Mouse (Mus musculus): ENCODE measurements around the gene Gm9821. TPM values are rescaled to one million over a fixed set of nuclear protein-coding genes. Genes with fewer than 3 reads are reported as not detected.

Gm9821 gene
- polyA plus RNA-seq, 1 experiment from 2014 or later, result 1.0 TPM

DNA sequence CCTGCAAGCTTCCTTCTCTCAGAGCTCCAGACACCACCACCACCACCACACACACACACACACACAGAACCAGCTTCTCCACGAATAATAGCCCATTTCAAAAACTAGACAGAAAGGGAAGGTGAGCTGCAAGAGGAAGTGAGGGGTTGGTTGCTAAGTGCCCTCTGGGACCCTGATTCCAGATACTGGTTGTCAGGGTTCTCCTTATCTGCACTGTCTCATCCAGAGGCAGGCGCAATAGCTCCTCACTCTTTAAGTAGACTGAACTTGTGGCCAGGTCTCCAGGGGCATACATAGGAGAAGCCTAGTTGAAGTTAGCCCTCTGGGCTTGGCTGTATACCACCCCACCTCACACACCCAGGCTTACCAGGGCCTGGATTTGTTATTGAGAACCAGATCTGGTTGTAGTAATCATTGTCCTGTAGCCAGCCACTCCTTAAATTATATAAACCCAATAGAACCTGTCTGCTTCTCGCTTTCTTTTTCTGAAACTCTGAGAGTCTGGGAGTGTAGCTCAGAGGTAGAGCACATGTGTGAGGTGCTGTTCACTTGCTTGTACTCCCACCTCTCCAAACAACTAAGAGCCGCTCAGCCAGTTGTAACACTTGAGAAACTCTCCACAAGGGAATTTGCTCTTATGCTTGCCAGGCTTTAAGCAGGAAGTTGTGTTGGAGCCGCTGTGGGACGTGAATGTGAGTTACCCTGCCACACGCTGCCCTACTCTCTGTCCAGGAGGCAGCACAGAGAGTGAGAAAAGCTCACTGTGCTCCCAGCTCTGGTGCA lies 32.0 kb upstream of the Gm9821 start:
- no peak overlapping the region for H3K27ac ChIP-seq (ENCODE audit: low read length)
- H3K36me3 ChIP-seq (ENCODE audit: control insufficient read depth, insufficient read depth), result peaks cover 9% of the 10 kb centered on the region
- no peak overlapping the region for H3K4me2 ChIP-seq (ENCODE audit: low read depth, low read length)
- no peaks in the 10 kb centered on the region for H3K9me3 ChIP-seq (replicated peaks; ENCODE audit: control insufficient read depth, low read length)
- WGBS (ENCODE audit: insufficient replicate concordance), result 60% methylated on average over 7 of the region's 7 CpGs
- peaks cover 19% of the 10 kb centered on the region for H3K4me1 ChIP-seq (ENCODE audit: control insufficient read depth, low read depth, low read length)
- no peak overlapping the region for H3K4me3 ChIP-seq (ENCODE audit: low read depth, low read length)
- no peak for ATAC-seq (ENCODE audit: low read depth)
- H3K9ac ChIP-seq (ENCODE audit: low read depth, low read length), result no peak overlapping the region
- H3K27me3 ChIP-seq (ENCODE audit: control insufficient read depth, insufficient read depth, low read depth, low read length), result no peaks in the 10 kb centered on the region

DNA sequence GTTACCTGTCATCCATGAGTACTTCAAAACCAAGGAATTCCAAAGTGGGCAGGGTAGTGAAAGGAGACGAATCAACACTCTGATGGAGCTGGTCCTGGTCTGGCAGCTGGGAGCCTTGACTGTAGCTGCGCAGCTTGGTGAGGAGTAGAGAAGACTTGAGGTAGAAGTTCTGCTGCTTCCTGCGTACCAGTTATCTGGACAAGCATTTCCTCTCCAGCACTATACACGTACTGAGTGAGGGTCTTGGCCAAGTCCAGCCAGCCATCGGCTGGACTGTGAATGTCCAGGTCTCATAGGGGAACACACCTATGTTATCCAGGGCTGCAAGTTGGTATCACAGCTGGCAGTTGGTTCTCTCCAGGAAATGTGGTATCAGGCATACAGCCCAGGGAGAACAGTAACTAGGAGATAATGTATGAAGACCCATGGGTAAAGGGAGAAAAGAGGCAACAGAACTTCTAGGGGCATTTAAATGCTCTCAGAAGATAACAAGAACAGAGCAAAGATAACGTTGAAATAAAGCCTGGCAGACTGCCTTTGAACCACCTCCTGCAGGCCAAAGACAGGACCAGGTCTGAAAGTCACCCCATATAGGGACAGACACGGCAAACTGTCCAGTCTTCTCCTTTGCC lies 29.0 kb upstream of the Gm9821 start:
- peaks cover 7% of the 10 kb centered on the region for H3K27me3 ChIP-seq (ENCODE audit: control insufficient read depth, insufficient read depth, low read depth, low read length)
- H3K9ac ChIP-seq (ENCODE audit: low read depth, low read length), result no peak overlapping the region
- no peak overlapping the region for H3K27ac ChIP-seq (ENCODE audit: low read length)
- ATAC-seq (ENCODE audit: low read depth), result peak; percentile 73
- WGBS (ENCODE audit: insufficient replicate concordance), result 30% methylated on average over 7 of the region's 7 CpGs
- peaks cover 7% of the 10 kb centered on the region for H3K36me3 ChIP-seq (ENCODE audit: control insufficient read depth, insufficient read depth)
- no peak overlapping the region for H3K4me2 ChIP-seq (ENCODE audit: low read depth, low read length)
- H3K4me1 ChIP-seq (ENCODE audit: control insufficient read depth, low read depth, low read length), result peaks cover 21% of the 10 kb centered on the region
- H3K4me3 ChIP-seq (ENCODE audit: low read depth, low read length), result no peak overlapping the region
- no peaks in the 10 kb centered on the region for H3K9me3 ChIP-seq (replicated peaks; ENCODE audit: control insufficient read depth, low read length)

DNA sequence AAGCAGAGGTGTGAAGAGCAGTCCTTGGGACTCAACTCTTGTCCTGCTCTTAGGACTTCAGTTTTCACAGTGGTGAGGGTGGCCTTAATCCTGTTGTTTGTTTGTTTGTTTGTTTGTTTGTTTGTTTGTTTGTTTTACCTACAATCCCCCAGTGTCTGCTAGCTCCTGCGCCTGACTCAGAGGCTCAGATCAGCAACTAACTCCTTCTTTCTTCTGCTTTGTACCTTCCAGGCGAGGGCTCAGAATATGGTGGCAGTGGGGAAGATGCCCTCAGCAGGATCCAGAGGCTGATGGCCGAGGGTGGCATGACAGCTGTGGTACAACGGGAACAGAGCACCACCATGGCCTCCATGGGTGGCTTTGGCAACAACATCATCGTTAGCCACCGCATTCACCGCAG lies 28.4 kb upstream of the Gm9821 start:
- Histone ChIP-seq H3K36me3 (ENCODE audit: control insufficient read depth, insufficient read depth) (peaks cover 4% of the 10 kb centered on the region), H3K27me3 (ENCODE audit: control insufficient read depth, insufficient read depth, low read depth, low read length) (peaks cover 13% of the 10 kb centered on the region), H3K9me3 (replicated peaks; ENCODE audit: control insufficient read depth, low read length) (no peaks in the 10 kb centered on the region), H3K27ac (ENCODE audit: low read length) (no peak overlapping the region), H3K9ac (ENCODE audit: low read depth, low read length) (no peak overlapping the region), H3K4me2 (ENCODE audit: low read depth, low read length) (no peak overlapping the region), H3K4me1 (ENCODE audit: control insufficient read depth, low read depth, low read length) (peaks cover 28% of the 10 kb centered on the region), H3K4me3 (ENCODE audit: low read depth, low read length) (no peak overlapping the region)
- ATAC-seq (ENCODE audit: low read depth), result no peak
- WGBS (ENCODE audit: insufficient replicate concordance), result 71% methylated on average over 7 of the region's 7 CpGs

DNA sequence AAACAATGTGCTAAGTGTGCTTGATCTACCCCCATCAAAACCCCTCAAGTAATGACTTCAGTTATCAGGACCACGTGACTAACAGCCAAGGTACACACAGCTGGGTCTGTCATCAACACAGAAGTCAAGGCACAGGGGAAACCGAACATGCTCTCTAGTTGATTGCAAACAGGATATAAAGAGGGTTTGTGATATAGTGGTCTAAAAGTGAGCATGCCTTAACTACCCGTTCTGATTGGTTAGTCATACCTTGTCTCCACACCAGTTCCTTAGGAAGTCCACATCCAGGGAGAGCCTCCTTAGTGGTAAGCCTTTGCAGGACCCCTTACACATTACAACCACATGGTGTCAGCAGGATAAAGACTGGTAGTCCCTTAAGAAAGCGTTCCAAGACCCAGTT lies 25.4 kb upstream of the Gm9821 start:
- Histone ChIP-seq H3K9me3 (replicated peaks; ENCODE audit: control insufficient read depth, low read length) (no peaks in the 10 kb centered on the region), H3K4me3 (ENCODE audit: low read depth, low read length) (no peak overlapping the region), H3K36me3 (ENCODE audit: control insufficient read depth, insufficient read depth) (no peaks in the 10 kb centered on the region), H3K27me3 (ENCODE audit: control insufficient read depth, insufficient read depth, low read depth, low read length) (peaks cover 37% of the 10 kb centered on the region), H3K27ac (ENCODE audit: low read length) (no peak overlapping the region), H3K9ac (ENCODE audit: low read depth, low read length) (no peak overlapping the region), H3K4me2 (ENCODE audit: low read depth, low read length) (no peak overlapping the region), H3K4me1 (ENCODE audit: control insufficient read depth, low read depth, low read length) (peaks cover 36% of the 10 kb centered on the region)
- ATAC-seq (ENCODE audit: low read depth), result no peak
- 55% methylated on average over 4 of the region's 4 CpGs for WGBS (ENCODE audit: insufficient replicate concordance)

DNA sequence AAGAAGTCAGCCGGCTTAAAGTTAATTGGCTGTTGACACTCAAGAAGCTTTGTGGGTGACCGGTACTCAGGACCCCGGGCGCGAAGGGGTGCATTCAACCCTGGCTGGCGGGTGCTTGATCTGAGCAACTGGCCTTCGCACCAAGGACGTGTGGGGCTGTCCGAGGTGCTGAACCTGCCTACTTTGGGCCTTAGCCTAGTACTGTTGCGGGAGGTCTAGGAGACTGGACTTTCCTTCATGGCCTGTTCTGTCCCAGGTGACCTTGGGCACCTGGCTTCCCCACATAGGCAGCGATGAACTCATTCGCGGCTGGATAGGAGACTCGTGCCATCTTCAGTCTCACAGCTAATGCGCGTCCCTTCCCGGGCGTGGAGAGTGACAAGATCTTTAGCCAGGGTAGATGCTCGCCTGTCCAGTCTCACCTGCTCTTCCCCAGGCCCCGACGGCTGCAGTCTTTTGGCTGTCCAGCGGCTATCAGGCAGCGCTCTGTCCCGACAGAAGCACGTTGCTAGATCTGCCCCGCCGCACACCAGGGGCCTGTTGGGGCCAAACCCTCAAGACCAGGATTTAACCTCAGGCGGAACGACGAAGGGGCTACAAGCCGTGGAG lies 24.2 kb upstream of the Gm9821 start:
- no peak overlapping the region for H3K9ac ChIP-seq (ENCODE audit: low read depth, low read length)
- ATAC-seq (ENCODE audit: low read depth), result no peak
- peaks cover 37% of the 10 kb centered on the region for H3K27me3 ChIP-seq (ENCODE audit: control insufficient read depth, insufficient read depth, low read depth, low read length)
- peak overlapping the region; percentile 56 for H3K4me3 ChIP-seq (ENCODE audit: low read depth, low read length)
- H3K9me3 ChIP-seq (replicated peaks; ENCODE audit: control insufficient read depth, low read length), result no peaks in the 10 kb centered on the region
- peak overlapping the region; percentile 66 for H3K4me2 ChIP-seq (ENCODE audit: low read depth, low read length)
- H3K4me1 ChIP-seq (ENCODE audit: control insufficient read depth, low read depth, low read length), result peaks cover 30% of the 10 kb centered on the region
- WGBS (ENCODE audit: insufficient replicate concordance), result 5% methylated on average over 31 of the region's 31 CpGs
- no peaks in the 10 kb centered on the region for H3K36me3 ChIP-seq (ENCODE audit: control insufficient read depth, insufficient read depth)
- H3K27ac ChIP-seq (ENCODE audit: low read length), result no peak overlapping the region

DNA sequence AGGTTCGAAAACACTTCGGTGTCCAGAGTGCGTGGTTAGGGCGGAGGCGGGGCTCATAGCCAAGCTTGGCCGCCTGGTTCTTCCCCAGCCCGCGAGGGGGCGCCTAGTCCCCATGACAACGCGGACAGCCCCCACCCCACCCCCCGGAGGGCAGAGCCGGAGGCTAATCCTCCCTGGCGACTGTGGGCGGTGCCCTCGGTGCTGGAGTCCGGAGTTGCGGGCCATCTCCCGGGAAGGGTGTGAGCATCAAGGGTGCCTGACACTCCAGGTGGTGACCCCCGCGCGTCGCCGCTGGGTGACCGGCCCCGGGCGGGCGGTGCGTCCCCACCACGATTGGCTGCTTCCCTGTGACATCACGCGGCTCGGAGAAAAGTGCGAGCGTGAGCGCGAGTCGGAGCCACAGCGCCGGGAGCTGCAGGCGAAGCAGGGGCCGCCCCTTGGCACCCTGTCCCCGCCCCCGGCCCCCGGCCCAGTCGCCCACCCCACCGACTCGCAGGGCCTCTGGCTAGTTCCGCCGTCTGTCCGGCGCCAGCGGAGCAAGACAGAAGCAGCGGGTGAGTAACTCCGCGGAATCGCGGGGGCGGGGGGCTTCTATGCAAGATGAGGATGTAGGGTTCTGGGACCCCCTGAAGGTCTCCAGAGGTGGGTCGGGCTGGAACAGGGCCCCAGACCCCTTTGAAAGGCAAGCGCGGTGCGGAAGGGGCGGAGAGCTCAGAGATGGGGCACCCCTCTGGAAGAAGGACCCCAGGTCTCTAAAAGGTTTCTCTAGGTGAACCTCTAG lies 23.5 kb upstream of the Gm9821 start:
- Histone ChIP-seq H3K27ac (ENCODE audit: low read length) (no peak overlapping the region), H3K36me3 (ENCODE audit: control insufficient read depth, insufficient read depth) (no peaks in the 10 kb centered on the region), H3K4me1 (ENCODE audit: control insufficient read depth, low read depth, low read length) (peaks cover 27% of the 10 kb centered on the region), H3K4me2 (ENCODE audit: low read depth, low read length) (peak overlapping the region; percentile 66), H3K27me3 (ENCODE audit: control insufficient read depth, insufficient read depth, low read depth, low read length) (peaks cover 37% of the 10 kb centered on the region), H3K9me3 (replicated peaks; ENCODE audit: control insufficient read depth, low read length) (no peaks in the 10 kb centered on the region), H3K4me3 (ENCODE audit: low read depth, low read length) (peak overlapping the region; percentile 56), H3K9ac (ENCODE audit: low read depth, low read length) (no peak overlapping the region)
- peak; percentile 26 for ATAC-seq (ENCODE audit: low read depth)
- WGBS (ENCODE audit: insufficient replicate concordance), result under 1% methylated on average over 64 of the region's 64 CpGs

DNA sequence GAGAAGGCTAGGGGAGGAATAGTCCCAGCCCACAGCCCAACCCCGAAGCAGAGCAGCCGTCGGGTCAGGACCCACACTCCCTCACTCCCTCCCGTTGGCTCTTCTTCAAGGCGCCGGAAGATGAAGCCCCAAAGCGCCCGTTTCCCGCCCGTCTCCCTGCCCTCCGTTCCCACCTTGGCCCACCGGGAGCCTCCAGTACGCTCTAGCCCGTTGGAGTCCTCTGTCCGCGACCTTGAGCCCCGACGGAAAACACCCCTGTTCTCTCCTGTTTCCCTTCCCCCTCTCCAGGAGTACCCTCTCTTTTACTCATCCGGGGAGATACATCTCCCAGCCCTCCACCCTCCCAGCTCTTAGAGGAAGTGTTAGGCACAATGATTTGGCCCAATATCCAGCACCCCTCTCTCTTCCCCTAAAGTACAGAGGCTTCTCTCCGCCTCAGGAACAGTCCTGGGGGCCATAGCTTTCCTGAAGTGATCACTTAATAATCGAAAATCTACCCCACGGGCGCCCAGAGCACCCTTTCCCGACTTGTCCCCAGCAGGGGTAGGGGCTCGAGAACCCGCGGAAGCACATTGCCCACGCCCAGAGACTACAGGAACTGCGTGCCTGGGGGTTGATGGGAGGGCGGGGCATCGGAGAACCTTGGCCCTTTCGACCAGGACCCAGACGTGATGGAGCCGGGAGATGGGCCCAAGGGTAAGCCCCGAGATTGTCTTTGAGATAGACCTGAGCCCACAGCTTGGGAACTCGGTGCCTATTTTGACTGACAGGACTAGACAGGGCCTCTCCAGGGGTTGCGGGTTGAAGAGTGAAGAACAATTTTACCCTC lies 22.7 kb upstream of the Gm9821 start:
- peaks cover 37% of the 10 kb centered on the region for H3K27me3 ChIP-seq (ENCODE audit: control insufficient read depth, insufficient read depth, low read depth, low read length)
- no peaks in the 10 kb centered on the region for H3K9me3 ChIP-seq (replicated peaks; ENCODE audit: control insufficient read depth, low read length)
- peaks cover 27% of the 10 kb centered on the region for H3K4me1 ChIP-seq (ENCODE audit: control insufficient read depth, low read depth, low read length)
- peak overlapping the region; percentile 56 for H3K4me3 ChIP-seq (ENCODE audit: low read depth, low read length)
- H3K36me3 ChIP-seq (ENCODE audit: control insufficient read depth, insufficient read depth), result no peaks in the 10 kb centered on the region
- peak overlapping the region; percentile 66 for H3K4me2 ChIP-seq (ENCODE audit: low read depth, low read length)
- H3K27ac ChIP-seq (ENCODE audit: low read length), result no peak overlapping the region
- 4% methylated on average over 37 of the region's 37 CpGs for WGBS (ENCODE audit: insufficient replicate concordance)
- ATAC-seq (ENCODE audit: low read depth), result no peak
- H3K9ac ChIP-seq (ENCODE audit: low read depth, low read length), result no peak overlapping the region
